Mouse (Mus musculus): ENCODE measurements around the gene Etnk1. TPM values are rescaled to one million over a fixed set of nuclear protein-coding genes. Genes with fewer than 3 reads are reported as not detected.
A peak's percentile ranks its signal among the peaks of the same experiment; 100 is the strongest.

The Etnk1 gene
- polyA plus RNA-seq, 1 experiment = 113 TPM

GRCm38 (mm10) chr6:143279222-143279621, 112.2 kb downstream of the Etnk1 start:
- 59% methylated on average over 3 of the region's 3 CpGs for WGBS

More at GRCm38 (mm10) chr6:143279222-143279621, 112.2 kb downstream of the Etnk1 start:
- Histone ChIP-seq H3K36me3 (ENCODE audit: control insufficient read depth, insufficient read depth, low read length) (no peaks in the 10 kb centered on the region), H3K4me1 (replicated peaks; ENCODE audit: control insufficient read depth, insufficient read depth, low read length) (no peaks in the 10 kb centered on the region), H3K27ac (ENCODE audit: control insufficient read depth, insufficient read depth, low read length) (no peak overlapping the region), H3K4me3 (ENCODE audit: control insufficient read depth, insufficient read depth, low read length) (no peak overlapping the region), H3K27me3 (ENCODE audit: control insufficient read depth, insufficient read depth, low read length) (no peaks in the 10 kb centered on the region)
- TF ChIP-seq POLR2A (IDR thresholded peaks at IDR 0.05; ENCODE audit: control insufficient read depth, extremely low read depth, insufficient read depth, low read length, poor library complexity) (no peak), CTCF (IDR thresholded peaks at IDR 0.05; ENCODE audit: borderline replicate concordance, control insufficient read depth, extremely low read depth, insufficient read depth, low read length, poor library complexity) (no peak)
- DNase-seq = peak; percentile 11

Other genes with a start within 250 kb of the Etnk1 start
- gene St8sia1, start 202.8 kb upstream of the Etnk1 start, polyA plus RNA-seq (2012; rRNA removed) = 22.6 and 26.4 TPM in 2 replicates
- 34.9 and 36.2 TPM in 2 replicates for gene C2cd5, start 67.1 kb upstream of the Etnk1 start, polyA plus RNA-seq (2012; rRNA removed)